Mouse (Mus musculus) embryonic fibroblast, embryonic 13.5 days (primary cell): Measurements from ENCODE around the gene Rps15. TPM values are rescaled to one million over a fixed set of nuclear protein-coding genes. Genes with fewer than 3 reads are reported as not detected.
"Not testable (repeated sequence)": the region's sequence is repeated elsewhere in the genome, so short reads cannot be mapped to it uniquely, and the experiment has no call there.

Experiments
- H3K27ac ChIP-seq: 2 replicates; pipeline ENCODE4 v1.5.1; 2012; ENCODE audit warnings: low read length, control low read depth, inconsistent platforms; ENCODE audit not compliant: insufficient read depth
- H3K4me1 ChIP-seq: 2 replicates; pipeline ENCODE4 v1.6.1; 2011; ENCODE audit warnings: low read length; ENCODE audit not compliant: control insufficient read depth, insufficient read depth
- H3K4me3 ChIP-seq: 2 replicates; pipeline ENCODE4 v1.5.1; 2011; ENCODE audit warnings: mild to moderate bottlenecking, control low read depth, low read length; ENCODE audit not compliant: insufficient read depth
- CTCF ChIP-seq: IDR thresholded peaks from 2 replicates; pipeline ENCODE4 v1.5.1; 2011; ENCODE audit warnings: mild to moderate bottlenecking, control low read depth, low read length, moderate library complexity, borderline replicate concordance; ENCODE audit not compliant: insufficient read depth
- POLR2A ChIP-seq: IDR thresholded peaks from 2 replicates; pipeline ENCODE4 v1.6.1; 2011; ENCODE audit warnings: low read depth, mild to moderate bottlenecking, control low read depth, low read length, moderate library complexity
- polyA plus RNA-seq: library from polyadenylated mRNA; stranded (reverse); fragments of >200 nt; gene quantifications from 2 replicates; pipeline ENCODE4 v1.2.4, GENCODE M21; 2011; ENCODE audit warnings: low read depth; ENCODE audit not compliant: missing spikeins, insufficient read length

The Rps15 gene
- 2,340 and 2,493 TPM in 2 replicates for polyA plus RNA-seq

- H3K4me3 ChIP-seq = peak within 1 kb of the TSS; percentile 98
- TF ChIP-seq CTCF = peak; percentile 31; the same call in 1 of the 2 replicates
- TF ChIP-seq POLR2A = peak; percentile 97
- H3K27ac ChIP-seq = peak within 1 kb of the TSS; percentile 49
- no peaks in the 10 kb centered on the region; the same call in 1 of the 2 replicates for H3K4me1 ChIP-seq
These were observed at the start of gene Rps15 for GRCm38 (mm10) chr10:80292251-80293146. TSS of gene Rps15 (plus strand) at chr10:80292453.

GRCm38 (mm10) chr10:80242607-80243006, 49.6 kb upstream of the Rps15 start:
- Histone ChIP-seq H3K4me3 (no peak overlapping the region), H3K4me1 (no peaks in the 10 kb centered on the region), H3K27ac (no peak overlapping the region)
- TF ChIP-seq POLR2A (no peak), CTCF (no peak)

- TF ChIP-seq POLR2A (no peak), CTCF (no peak)
- Histone ChIP-seq H3K4me1 (no peaks in the 10 kb centered on the region), H3K27ac (no peak overlapping the region), H3K4me3 (no peak overlapping the region)
These were observed 47.4 kb upstream of the Rps15 start for GRCm38 (mm10) chr10:80244791-80245399.

GRCm38 (mm10) chr10:80245600-80245999, 46.7 kb upstream of the Rps15 start:
- Histone ChIP-seq H3K4me3 (no peak overlapping the region), H3K4me1 (no peaks in the 10 kb centered on the region), H3K27ac (no peak overlapping the region)
- TF ChIP-seq CTCF = peak; percentile 30; the same call in 1 of the 2 replicates
- no peak for TF ChIP-seq POLR2A

GRCm38 (mm10) chr10:80247849-80248248, 44.4 kb upstream of the Rps15 start:
- no peaks in the 10 kb centered on the region for H3K4me1 ChIP-seq
- H3K4me3 ChIP-seq = no peak overlapping the region
- no peak overlapping the region for H3K27ac ChIP-seq

GRCm38 (mm10) chr10:80248437-80248836, 43.8 kb upstream of the Rps15 start:
- H3K27ac ChIP-seq, H3K4me1 ChIP-seq, H3K4me3 ChIP-seq: not testable (repeated sequence)

More at GRCm38 (mm10) chr10:80247849-80248248, 44.4 kb upstream of the Rps15 start:
- TF ChIP-seq POLR2A = no peak
- peak; percentile 22; the same call in 1 of the 2 replicates for TF ChIP-seq CTCF

GRCm38 (mm10) chr10:80248971-80249640, 43.1 kb upstream of the Rps15 start, which contains the start of gene Ndufs7:
TSS of gene Ndufs7 (plus strand) at chr10:80249121.
- H3K27ac ChIP-seq = peak within 1 kb of the TSS; percentile 32
- TF ChIP-seq POLR2A (peak; percentile 80), CTCF (no peak)
- no peaks in the 10 kb centered on the region for H3K4me1 ChIP-seq
- H3K4me3 ChIP-seq = peak within 1 kb of the TSS; percentile 92

GRCm38 (mm10) chr10:80250059-80250458, 42.2 kb upstream of the Rps15 start:
- H3K4me1 ChIP-seq = no peaks in the 10 kb centered on the region
- TF ChIP-seq CTCF (no peak), POLR2A (no peak)
- no peak overlapping the region for H3K27ac ChIP-seq
- H3K4me3 ChIP-seq = peak overlapping the region; percentile 92

GRCm38 (mm10) chr10:80250573-80250972, 41.7 kb upstream of the Rps15 start:
- TF ChIP-seq CTCF (no peak), POLR2A (no peak)
- H3K4me3 ChIP-seq = 0 out of 2 replicates have a peak overlapping the region, but pooled peaks have one; percentile 92
- H3K27ac ChIP-seq = no peak overlapping the region
- no peaks in the 10 kb centered on the region for H3K4me1 ChIP-seq

GRCm38 (mm10) chr10:80252011-80252410, 40.2 kb upstream of the Rps15 start:
- Histone ChIP-seq H3K4me1 (no peaks in the 10 kb centered on the region), H3K27ac (no peak overlapping the region), H3K4me3 (no peak overlapping the region)
- no peak for TF ChIP-seq POLR2A
- TF ChIP-seq CTCF = no peak
